Mouse (Mus musculus): ENCODE data around the gene Sdhaf2. TPM values are rescaled to one million over a fixed set of nuclear protein-coding genes. Genes with fewer than 3 reads are reported as not detected.

Sdhaf2 gene
- polyA plus RNA-seq, 1 experiment from 2014 or later, result 74.0 TPM

- 56% methylated on average over 1 of the region's 1 CpGs for WGBS
- no peak overlapping the region for H3K9ac ChIP-seq (ENCODE audit: low read depth, low read length)
- peaks cover 5% of the 10 kb centered on the region; the same call in 1 of the 2 replicates for H3K4me1 ChIP-seq (ENCODE audit: control insufficient read depth, insufficient read depth, low read depth, low read length)
- no peak overlapping the region for H3K4me3 ChIP-seq (ENCODE audit: low read length)
- ATAC-seq, result no peak
- H3K27me3 ChIP-seq (replicated peaks; ENCODE audit: control insufficient read depth, insufficient read depth, low read length), result no peaks in the 10 kb centered on the region
- peaks cover 9% of the 10 kb centered on the region for H3K36me3 ChIP-seq (ENCODE audit: control insufficient read depth, insufficient read depth, low read length)
- no peaks in the 10 kb centered on the region for H3K9me3 ChIP-seq (ENCODE audit: control insufficient read depth, low read length)
- no peak overlapping the region for H3K4me2 ChIP-seq (ENCODE audit: low read length)
- H3K27ac ChIP-seq (ENCODE audit: low read depth, low read length), result no peak overlapping the region
Measured at GRCm38 (mm10) chr19:10520355-10520754, 5.6 kb downstream of the Sdhaf2 start.

DNA sequence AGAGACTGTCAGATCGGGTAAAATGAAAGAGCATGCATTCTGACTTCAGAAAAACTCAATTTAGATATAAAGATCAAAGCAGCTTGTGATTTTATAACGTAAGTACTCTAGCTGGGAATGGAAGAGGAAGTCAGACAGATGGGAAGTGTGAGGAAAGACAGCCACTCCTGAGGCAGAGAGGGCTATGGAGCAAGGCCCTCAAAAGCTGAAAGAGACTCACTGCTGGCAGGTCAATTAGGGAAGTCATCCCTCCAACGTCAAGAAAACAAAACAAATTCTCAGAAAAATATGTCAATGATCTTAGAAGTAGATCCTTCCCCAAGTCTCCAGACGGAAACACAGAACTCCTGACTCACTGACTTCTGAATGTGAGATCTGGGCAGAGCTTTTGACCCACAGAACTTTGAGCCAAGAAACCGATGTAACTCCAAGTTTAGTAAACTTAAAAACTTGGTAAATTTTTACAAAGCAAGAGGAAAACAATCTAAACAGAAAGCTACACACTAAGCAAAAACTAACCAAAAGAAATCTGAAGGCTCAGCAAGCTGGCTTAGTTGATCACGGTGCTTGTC lies 15.1 kb downstream of the Sdhaf2 start:
- peaks cover 16% of the 10 kb centered on the region for H3K36me3 ChIP-seq (ENCODE audit: control insufficient read depth, insufficient read depth, low read length)
- no peak for ATAC-seq
- no peaks in the 10 kb centered on the region for H3K9me3 ChIP-seq (ENCODE audit: control insufficient read depth, low read length)
- H3K4me3 ChIP-seq (ENCODE audit: low read length), result no peak overlapping the region
- no peak overlapping the region for H3K27ac ChIP-seq (ENCODE audit: low read depth, low read length)
- no peaks in the 10 kb centered on the region for H3K4me1 ChIP-seq (ENCODE audit: control insufficient read depth, insufficient read depth, low read depth, low read length)
- H3K9ac ChIP-seq (ENCODE audit: low read depth, low read length), result no peak overlapping the region
- no peak overlapping the region for H3K4me2 ChIP-seq (ENCODE audit: low read length)
- 77% methylated on average over 6 of the region's 6 CpGs for WGBS
- no peaks in the 10 kb centered on the region for H3K27me3 ChIP-seq (replicated peaks; ENCODE audit: control insufficient read depth, insufficient read depth, low read length)

DNA sequence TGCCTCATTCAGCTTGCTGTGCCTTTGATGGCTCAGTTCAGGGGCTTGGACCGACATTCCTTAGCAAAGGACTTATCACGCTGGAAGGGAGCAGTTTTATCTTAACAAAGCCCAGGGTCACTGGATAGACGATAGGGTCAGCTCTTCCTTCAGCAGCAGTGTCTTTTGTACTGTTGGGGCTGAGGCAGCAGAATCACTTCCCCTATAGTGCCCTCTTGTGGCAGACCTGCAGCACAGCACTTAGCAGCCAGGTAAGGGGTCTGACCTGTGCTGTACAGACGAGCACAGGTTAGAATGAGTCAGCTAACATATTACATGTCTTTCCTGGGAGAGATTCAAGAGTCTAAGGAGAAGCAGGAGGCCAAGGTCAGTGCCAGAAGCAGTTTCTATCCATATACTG lies 23.4 kb downstream of the Sdhaf2 start:
- H3K36me3 ChIP-seq (ENCODE audit: control insufficient read depth, insufficient read depth, low read length), result peaks cover 7% of the 10 kb centered on the region
- ATAC-seq, result peak; percentile 85
- no peaks in the 10 kb centered on the region for H3K4me1 ChIP-seq (ENCODE audit: control insufficient read depth, insufficient read depth, low read depth, low read length)

DNA sequence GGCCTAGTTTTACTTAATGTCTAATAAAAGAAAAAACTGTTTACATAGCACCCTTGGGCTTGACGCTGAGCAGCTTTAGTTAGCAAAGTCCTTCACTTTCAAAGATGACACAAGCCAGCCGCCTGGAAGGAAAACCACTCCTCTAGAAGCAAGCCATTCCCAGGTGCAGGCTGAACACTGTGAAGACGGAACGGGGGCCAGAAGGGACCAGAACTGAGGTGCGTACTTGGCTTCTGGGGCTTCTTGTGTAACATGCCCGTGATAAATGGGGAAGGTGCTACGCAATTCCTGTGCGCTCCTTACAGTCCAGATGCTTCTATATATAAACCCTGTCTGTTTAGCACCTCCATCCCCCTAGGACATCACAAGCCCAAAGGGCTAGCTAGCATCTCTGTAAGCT lies 25.4 kb downstream of the Sdhaf2 start:
- WGBS, result 94% methylated on average over 8 of the region's 8 CpGs
- H3K27ac ChIP-seq (ENCODE audit: low read depth, low read length), result no peak overlapping the region
- H3K36me3 ChIP-seq (ENCODE audit: control insufficient read depth, insufficient read depth, low read length), result peaks cover 4% of the 10 kb centered on the region

More for the DNA sequence above, 23.4 kb downstream of the Sdhaf2 start:
- Histone ChIP-seq H3K27me3 (replicated peaks; ENCODE audit: control insufficient read depth, insufficient read depth, low read length) (no peaks in the 10 kb centered on the region), H3K4me2 (ENCODE audit: low read length) (no peak overlapping the region), H3K9me3 (ENCODE audit: control insufficient read depth, low read length) (no peaks in the 10 kb centered on the region), H3K27ac (ENCODE audit: low read depth, low read length) (no peak overlapping the region), H3K4me3 (ENCODE audit: low read length) (no peak overlapping the region), H3K9ac (ENCODE audit: low read depth, low read length) (no peak overlapping the region)
- 6% methylated on average over 4 of the region's 4 CpGs for WGBS

DNA sequence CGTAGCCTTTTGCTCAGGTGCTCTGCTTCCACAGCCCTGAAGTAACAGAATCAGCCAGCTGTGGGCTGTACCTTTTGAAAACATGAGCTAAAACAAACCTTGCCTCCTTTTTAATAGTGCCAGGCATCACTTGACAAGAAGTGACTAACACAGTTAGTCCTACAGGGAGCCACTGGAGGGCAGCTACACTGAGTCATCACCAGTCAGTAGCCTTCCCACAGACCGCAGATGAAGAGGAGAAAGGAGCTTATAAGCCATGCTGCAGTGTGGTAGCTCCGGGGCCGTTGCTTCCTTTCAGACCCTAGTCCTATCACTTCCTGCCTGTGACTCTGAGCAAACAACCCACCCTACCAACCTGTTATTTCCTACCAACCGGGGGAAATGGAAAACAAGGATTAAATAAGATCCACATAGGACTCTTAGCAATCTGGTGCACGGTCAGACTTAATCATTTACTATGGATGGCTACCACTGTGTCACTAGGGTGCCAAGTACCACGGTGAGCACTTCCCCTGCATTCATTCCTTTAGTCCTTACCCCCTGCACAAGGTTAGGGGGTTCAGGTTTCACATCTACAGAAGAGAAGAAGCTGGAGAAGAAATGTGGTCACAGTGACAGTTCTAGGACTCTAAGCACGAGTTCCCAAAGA lies 28.3 kb downstream of the Sdhaf2 start:
- ATAC-seq, result no peak
- Histone ChIP-seq H3K4me3 (ENCODE audit: low read length) (no peak overlapping the region), H3K36me3 (ENCODE audit: control insufficient read depth, insufficient read depth, low read length) (peaks cover 4% of the 10 kb centered on the region), H3K27ac (ENCODE audit: low read depth, low read length) (0 out of 2 replicates have a peak overlapping the region, but pooled peaks have one; percentile 13), H3K4me2 (ENCODE audit: low read length) (no peak overlapping the region), H3K9me3 (ENCODE audit: control insufficient read depth, low read length) (no peaks in the 10 kb centered on the region), H3K27me3 (replicated peaks; ENCODE audit: control insufficient read depth, insufficient read depth, low read length) (no peaks in the 10 kb centered on the region), H3K9ac (ENCODE audit: low read depth, low read length) (no peak overlapping the region), H3K4me1 (ENCODE audit: control insufficient read depth, insufficient read depth, low read depth, low read length) (peaks cover 2% of the 10 kb centered on the region; the same call in 1 of the 2 replicates)
- 52% methylated on average over 8 of the region's 8 CpGs for WGBS

More for the DNA sequence above, 25.4 kb downstream of the Sdhaf2 start:
- Histone ChIP-seq H3K4me3 (ENCODE audit: low read length) (no peak overlapping the region), H3K9ac (ENCODE audit: low read depth, low read length) (no peak overlapping the region), H3K9me3 (ENCODE audit: control insufficient read depth, low read length) (no peaks in the 10 kb centered on the region), H3K4me2 (ENCODE audit: low read length) (no peak overlapping the region), H3K27me3 (replicated peaks; ENCODE audit: control insufficient read depth, insufficient read depth, low read length) (no peaks in the 10 kb centered on the region), H3K4me1 (ENCODE audit: control insufficient read depth, insufficient read depth, low read depth, low read length) (peaks cover 2% of the 10 kb centered on the region; the same call in 1 of the 2 replicates)
- ATAC-seq, result no peak

DNA sequence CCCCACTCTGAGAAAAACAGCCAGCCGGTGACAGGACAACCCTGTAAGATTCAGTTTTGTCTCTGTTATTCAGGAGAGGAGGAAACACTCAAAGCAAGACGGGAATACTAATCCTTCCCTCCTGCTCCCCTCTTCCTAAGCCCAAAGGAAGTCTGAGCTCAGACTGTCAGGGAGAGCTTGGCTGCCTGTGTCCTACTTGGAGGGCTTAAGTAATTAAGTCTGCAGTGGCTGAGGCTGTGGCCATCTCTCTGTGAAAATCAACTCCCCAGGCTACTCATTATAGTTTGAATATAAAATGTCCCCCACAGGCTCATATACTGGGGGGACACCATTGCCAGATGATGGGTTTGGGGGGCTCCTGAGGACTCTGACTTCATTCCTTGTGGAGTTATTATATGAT lies 29.0 kb downstream of the Sdhaf2 start:
- H3K9ac ChIP-seq (ENCODE audit: low read depth, low read length), result no peak overlapping the region

GRCm38 (mm10) chr19:10495670-10496069 lies 30.3 kb downstream of the Sdhaf2 start:
- no peak for ATAC-seq
- Histone ChIP-seq H3K27ac (ENCODE audit: low read depth, low read length) (no peak overlapping the region), H3K4me2 (ENCODE audit: low read length) (no peak overlapping the region), H3K9me3 (ENCODE audit: control insufficient read depth, low read length) (no peaks in the 10 kb centered on the region), H3K9ac (ENCODE audit: low read depth, low read length) (no peak overlapping the region), H3K36me3 (ENCODE audit: control insufficient read depth, insufficient read depth, low read length) (no peaks in the 10 kb centered on the region; the same call in 1 of the 2 replicates), H3K4me3 (ENCODE audit: low read length) (no peak overlapping the region), H3K27me3 (replicated peaks; ENCODE audit: control insufficient read depth, insufficient read depth, low read length) (no peaks in the 10 kb centered on the region), H3K4me1 (ENCODE audit: control insufficient read depth, insufficient read depth, low read depth, low read length) (peaks cover 2% of the 10 kb centered on the region; the same call in 1 of the 2 replicates)
- 92% methylated on average over 1 of the region's 1 CpGs for WGBS

More for the DNA sequence above, 29.0 kb downstream of the Sdhaf2 start:
- WGBS, result 59% methylated on average over 2 of the region's 2 CpGs
- 0 out of 2 replicates have a peak overlapping the region, but pooled peaks have one; percentile 14 for H3K27ac ChIP-seq (ENCODE audit: low read depth, low read length)
- no peak overlapping the region for H3K4me3 ChIP-seq (ENCODE audit: low read length)
- no peak for ATAC-seq
- H3K4me2 ChIP-seq (ENCODE audit: low read length), result no peak overlapping the region
- H3K36me3 ChIP-seq (ENCODE audit: control insufficient read depth, insufficient read depth, low read length), result peaks cover 4% of the 10 kb centered on the region
- peaks cover 2% of the 10 kb centered on the region; the same call in 1 of the 2 replicates for H3K4me1 ChIP-seq (ENCODE audit: control insufficient read depth, insufficient read depth, low read depth, low read length)
- no peaks in the 10 kb centered on the region for H3K27me3 ChIP-seq (replicated peaks; ENCODE audit: control insufficient read depth, insufficient read depth, low read length)
- H3K9me3 ChIP-seq (ENCODE audit: control insufficient read depth, low read length), result no peaks in the 10 kb centered on the region

DNA sequence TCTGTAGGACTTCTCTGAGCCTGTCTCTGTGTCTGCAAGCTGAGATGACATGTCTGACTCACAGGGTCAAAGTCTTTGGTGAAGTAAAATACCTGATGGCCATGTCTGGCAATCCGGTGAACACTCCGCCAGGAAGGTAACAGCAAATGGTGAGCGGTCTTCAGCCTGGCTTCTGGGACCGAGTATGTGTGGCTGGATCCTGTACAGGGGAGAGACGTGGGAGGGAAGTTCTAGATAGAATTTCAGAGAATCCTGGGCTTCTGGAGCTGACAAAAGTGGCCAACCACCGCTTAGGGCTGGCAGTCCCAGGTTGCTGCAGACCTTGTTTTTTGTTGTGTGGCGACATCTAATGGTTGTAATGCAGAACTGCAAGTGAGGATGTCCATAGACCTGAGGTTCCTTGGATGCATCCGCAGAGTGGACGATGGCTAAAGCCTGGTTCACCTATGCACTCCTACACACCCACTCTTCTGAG lies 39.6 kb downstream of the Sdhaf2 start:
- Histone ChIP-seq H3K4me3 (ENCODE audit: low read length) (no peak overlapping the region), H3K27ac (ENCODE audit: low read depth, low read length) (no peak overlapping the region), H3K4me1 (ENCODE audit: control insufficient read depth, insufficient read depth, low read depth, low read length) (0 out of 2 replicates have a peak, but pooled peaks cover 3% of the 10 kb centered on the region), H3K27me3 (replicated peaks; ENCODE audit: control insufficient read depth, insufficient read depth, low read length) (no peaks in the 10 kb centered on the region), H3K9me3 (ENCODE audit: control insufficient read depth, low read length) (no peaks in the 10 kb centered on the region), H3K36me3 (ENCODE audit: control insufficient read depth, insufficient read depth, low read length) (no peaks in the 10 kb centered on the region), H3K9ac (ENCODE audit: low read depth, low read length) (no peak overlapping the region), H3K4me2 (ENCODE audit: low read length) (no peak overlapping the region)
- 25% methylated on average over 9 of the region's 9 CpGs for WGBS
- peak; percentile 88 for ATAC-seq

DNA sequence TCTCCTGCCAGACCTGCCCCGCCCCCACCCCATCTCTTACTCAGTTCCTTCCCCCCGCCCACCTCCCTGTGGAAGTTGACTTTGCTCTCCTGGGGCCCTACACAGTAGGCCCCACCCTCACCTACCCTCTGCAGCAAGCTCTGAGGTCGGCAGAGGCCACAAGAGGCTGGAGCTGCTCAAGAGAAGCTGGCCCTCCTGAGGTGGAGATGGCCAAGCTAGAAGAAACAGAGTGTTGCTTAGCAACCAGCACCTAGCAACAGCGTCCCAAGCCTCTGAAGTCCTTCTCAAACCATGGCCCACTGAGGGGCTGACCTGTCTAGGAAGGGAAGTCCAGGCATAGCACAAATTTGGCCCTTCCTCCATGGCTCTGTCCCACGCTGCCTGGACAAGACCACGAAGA lies 43.2 kb downstream of the Sdhaf2 start, which contains the start of gene Ppp1r32:
Ppp1r32 (minus strand) TSS at position 226 of the 400 bp plus-strand sequence.
- H3K27me3 ChIP-seq (replicated peaks; ENCODE audit: control insufficient read depth, insufficient read depth, low read length), result no peaks in the 10 kb centered on the region
- no peaks in the 10 kb centered on the region for H3K9me3 ChIP-seq (ENCODE audit: control insufficient read depth, low read length)
- WGBS, result 20% methylated on average over 6 of the region's 6 CpGs
- H3K27ac ChIP-seq (ENCODE audit: low read depth, low read length), result no peak within 1 kb of the TSS
- 0 out of 2 replicates have a peak, but pooled peaks cover 3% of the 10 kb centered on the region for H3K4me1 ChIP-seq (ENCODE audit: control insufficient read depth, insufficient read depth, low read depth, low read length)
- no peak within 1 kb of the TSS for H3K4me3 ChIP-seq (ENCODE audit: low read length)
- no peak within 1 kb of the TSS for H3K9ac ChIP-seq (ENCODE audit: low read depth, low read length)
- no peak within 1 kb of the TSS; the same call in 1 of the 2 replicates for H3K4me2 ChIP-seq (ENCODE audit: low read length)
- H3K36me3 ChIP-seq (ENCODE audit: control insufficient read depth, insufficient read depth, low read length), result no peaks in the 10 kb centered on the region
- peak; percentile 79 for ATAC-seq

Measured in hindbrain, embryonic 16.5 days (tissue).